Mouse (Mus musculus) brain, adult 2 months (tissue): ENCODE data around the gene Heca.
"Not testable (repeated sequence)": the region's sequence is repeated elsewhere in the genome, so short reads cannot be mapped to it uniquely, and the experiment has no call there.

Experiments used
- DNase-seq: peaks from one replicate; pipeline ENCODE4 v3.0.0; 2011; ENCODE audit warnings: low read depth, low spot score

Gene Heca

GRCm38 (mm10) chr10:17947960-17948730 lies at the start of gene Heca:
TSS of gene Heca (minus strand) at chr10:17948067.
- DNase-seq: peak; percentile 96

GRCm38 (mm10) chr10:17990576-17990975 lies 42.7 kb upstream of the Heca start:
- DNase-seq: no peak

- DNase-seq: no peak
Observed at GRCm38 (mm10) chr10:17989136-17989535, 41.3 kb upstream of the Heca start.

GRCm38 (mm10) chr10:17987823-17988423 lies 40.1 kb upstream of the Heca start:
- DNase-seq: no peak

GRCm38 (mm10) chr10:17983313-17983712 lies 35.4 kb upstream of the Heca start:
- peak; percentile 74 for DNase-seq

- no peak for DNase-seq
Observed at GRCm38 (mm10) chr10:17966090-17966489, 18.2 kb upstream of the Heca start.

- peak; percentile 72 for DNase-seq
Observed at GRCm38 (mm10) chr10:17950761-17951160, 2.9 kb upstream of the Heca start.

- peak; percentile 65 for DNase-seq
Observed at GRCm38 (mm10) chr10:17947175-17947906, 526 bp downstream of the Heca start.

- not testable (repeated sequence) for DNase-seq
Observed at GRCm38 (mm10) chr10:17946799-17947174, 1.1 kb downstream of the Heca start.

GRCm38 (mm10) chr10:17946046-17946445 lies 1.8 kb downstream of the Heca start:
- no peak for DNase-seq

- DNase-seq: no peak
Observed at GRCm38 (mm10) chr10:17933622-17934021, 14.2 kb downstream of the Heca start.

GRCm38 (mm10) chr10:17932131-17932530 lies 15.7 kb downstream of the Heca start:
- peak; percentile 38 for DNase-seq

- DNase-seq: no peak
Observed at GRCm38 (mm10) chr10:17931157-17931556, 16.7 kb downstream of the Heca start.

GRCm38 (mm10) chr10:17930445-17931083 lies 17.3 kb downstream of the Heca start:
- DNase-seq: peak; percentile 88

- no peak for DNase-seq
Observed at GRCm38 (mm10) chr10:17925200-17925599, 22.7 kb downstream of the Heca start.

- DNase-seq: no peak
Observed at GRCm38 (mm10) chr10:17924166-17924565, 23.7 kb downstream of the Heca start.

- no peak for DNase-seq
Observed at GRCm38 (mm10) chr10:17921381-17921780, 26.5 kb downstream of the Heca start.

- no peak for DNase-seq
Observed at GRCm38 (mm10) chr10:17919971-17920370, 27.9 kb downstream of the Heca start.

GRCm38 (mm10) chr10:17919032-17919431 lies 28.8 kb downstream of the Heca start:
- no peak for DNase-seq

- peak; percentile 63 for DNase-seq
Observed at GRCm38 (mm10) chr10:17908731-17909130, 39.1 kb downstream of the Heca start.

GRCm38 (mm10) chr10:17906405-17906804 lies 41.5 kb downstream of the Heca start:
- DNase-seq: not testable (repeated sequence)

- peak; percentile 45 for DNase-seq
Observed at GRCm38 (mm10) chr10:17903449-17903848, 44.4 kb downstream of the Heca start.
